Mouse (Mus musculus): Measurements from ENCODE around the gene Hivep3. TPM values are rescaled to one million over a fixed set of nuclear protein-coding genes. Genes with fewer than 3 reads are reported as not detected.

Gene Hivep3
- polyA plus RNA-seq, 1 experiment from 2014 or later, result 6.8 TPM

DNA sequence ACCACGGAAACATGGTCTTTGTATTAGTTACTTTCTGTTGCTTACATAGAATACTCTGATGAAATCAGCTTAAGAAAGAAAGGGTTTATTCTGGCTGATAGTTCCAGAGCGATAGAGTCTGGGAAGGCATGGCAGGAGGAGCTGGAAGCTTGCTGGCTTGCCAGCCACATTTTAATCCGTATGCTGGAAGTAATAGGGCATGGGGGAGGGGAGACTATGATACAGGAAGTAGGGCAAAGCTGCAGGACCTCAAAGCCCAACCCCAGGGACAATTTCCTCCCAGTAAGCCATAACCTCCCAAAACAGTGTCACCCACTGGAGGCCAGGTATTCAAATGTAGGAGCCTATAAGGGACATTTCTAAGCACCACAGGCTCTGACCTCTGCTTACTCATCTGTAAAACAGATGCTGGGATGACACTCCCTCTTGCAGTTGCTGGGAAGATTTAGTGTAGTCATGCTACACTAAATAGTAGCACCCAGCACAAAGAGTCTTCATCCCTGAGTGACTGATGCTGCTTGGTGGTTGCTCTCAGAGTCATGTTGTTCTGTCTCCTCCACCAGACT, 112.1 kb downstream of the Hivep3 start:
- H3K27me3 ChIP-seq, result no peaks in the 10 kb centered on the region
- H3K27ac ChIP-seq (replicated peaks), result no peak overlapping the region
- no peaks in the 10 kb centered on the region for H3K9me3 ChIP-seq (replicated peaks)
- H3K4me1 ChIP-seq, result no peaks in the 10 kb centered on the region
- no peak overlapping the region for H3K4me3 ChIP-seq (replicated peaks)
- no peak for ATAC-seq (ENCODE audit: insufficient number of reproducible peaks, low FRiP score, low TSS enrichment, low read depth)
- WGBS, result 58% methylated on average over 3 of the region's 3 CpGs
- no peaks in the 10 kb centered on the region for H3K36me3 ChIP-seq
- H3K9ac ChIP-seq, result no peak overlapping the region
- H3K4me2 ChIP-seq (replicated peaks), result no peak overlapping the region

DNA sequence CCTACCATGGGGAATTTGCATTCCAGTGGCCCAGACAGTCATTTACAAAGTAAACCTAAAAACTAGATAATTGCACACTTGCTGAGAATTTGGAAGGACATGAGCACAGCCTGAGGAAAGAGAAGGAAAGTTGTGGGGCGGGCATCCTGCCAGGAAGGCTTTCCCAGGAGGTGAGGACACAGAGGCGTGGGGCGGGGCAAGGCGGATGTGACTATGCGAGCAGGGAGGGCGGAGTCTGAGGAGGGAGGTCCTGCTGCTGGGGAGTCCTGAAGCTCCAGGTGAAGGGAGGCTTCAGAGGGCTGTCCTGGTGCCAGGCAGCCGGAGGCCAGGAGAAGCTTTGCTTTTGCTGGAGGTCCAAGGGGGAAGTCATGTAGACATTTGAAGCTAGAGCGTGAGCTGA, 118.9 kb downstream of the Hivep3 start:
- Histone ChIP-seq H3K4me3 (replicated peaks) (no peak overlapping the region), H3K4me1 (peaks cover 23% of the 10 kb centered on the region; the same call in 1 of the 2 replicates), H3K9me3 (replicated peaks) (no peaks in the 10 kb centered on the region), H3K9ac (no peak overlapping the region), H3K27me3 (no peaks in the 10 kb centered on the region), H3K4me2 (replicated peaks) (no peak overlapping the region), H3K27ac (replicated peaks) (no peak overlapping the region), H3K36me3 (no peaks in the 10 kb centered on the region)
- 56% methylated on average over 8 of the region's 8 CpGs for WGBS
- peak; percentile 41; the same call in 1 of the 2 replicates for ATAC-seq (ENCODE audit: insufficient number of reproducible peaks, low FRiP score, low TSS enrichment, low read depth)

DNA sequence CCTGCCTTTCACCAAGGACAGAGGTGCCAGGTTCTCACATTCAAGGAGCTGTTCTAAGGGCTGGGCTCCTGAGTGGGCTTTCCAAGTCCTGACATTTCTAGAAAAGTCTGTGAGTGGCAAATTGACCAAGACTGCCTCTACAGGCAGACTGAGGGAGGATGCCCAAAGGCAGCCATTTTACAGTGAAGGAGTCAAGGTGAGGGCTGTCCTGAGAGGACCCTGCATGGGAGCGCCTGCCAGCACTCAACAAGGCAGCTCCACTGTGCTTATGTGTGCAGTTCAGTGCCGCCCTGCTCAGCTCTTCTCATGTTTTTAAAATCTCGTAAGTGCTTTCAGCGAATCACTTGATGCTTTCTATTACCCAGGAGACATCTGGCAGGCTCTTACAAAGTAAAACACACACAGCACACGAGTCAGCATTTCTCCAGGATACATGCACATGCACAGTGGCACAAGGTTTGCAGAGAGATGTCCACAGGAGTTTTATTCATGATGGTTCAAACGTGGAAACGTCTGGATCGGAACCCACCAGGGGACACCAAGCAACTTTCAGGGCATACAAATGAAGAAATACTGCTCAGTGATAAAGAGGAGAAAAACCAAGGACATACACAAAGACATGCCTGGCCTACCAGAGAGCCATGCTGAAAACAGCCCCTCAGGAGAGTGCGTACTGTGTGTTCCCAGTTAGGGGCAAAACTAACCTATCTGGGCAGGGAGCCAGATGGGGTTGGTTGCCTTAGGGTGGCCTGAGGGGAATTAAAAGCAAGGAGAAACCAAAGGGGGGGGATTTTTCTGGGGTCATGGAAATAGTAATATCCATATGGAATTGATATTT, 120.9 kb downstream of the Hivep3 start:
- WGBS, result 42% methylated on average over 9 of the region's 9 CpGs
- ATAC-seq (ENCODE audit: insufficient number of reproducible peaks, low FRiP score, low TSS enrichment, low read depth), result no peak
- no peak overlapping the region for H3K27ac ChIP-seq (replicated peaks)
- H3K9ac ChIP-seq, result no peak overlapping the region
- no peak overlapping the region for H3K4me2 ChIP-seq (replicated peaks)
- no peaks in the 10 kb centered on the region for H3K27me3 ChIP-seq
- H3K4me1 ChIP-seq, result peaks cover 23% of the 10 kb centered on the region; the same call in 1 of the 2 replicates
- H3K4me3 ChIP-seq (replicated peaks), result no peak overlapping the region
- H3K9me3 ChIP-seq (replicated peaks), result no peaks in the 10 kb centered on the region
- no peaks in the 10 kb centered on the region for H3K36me3 ChIP-seq

DNA sequence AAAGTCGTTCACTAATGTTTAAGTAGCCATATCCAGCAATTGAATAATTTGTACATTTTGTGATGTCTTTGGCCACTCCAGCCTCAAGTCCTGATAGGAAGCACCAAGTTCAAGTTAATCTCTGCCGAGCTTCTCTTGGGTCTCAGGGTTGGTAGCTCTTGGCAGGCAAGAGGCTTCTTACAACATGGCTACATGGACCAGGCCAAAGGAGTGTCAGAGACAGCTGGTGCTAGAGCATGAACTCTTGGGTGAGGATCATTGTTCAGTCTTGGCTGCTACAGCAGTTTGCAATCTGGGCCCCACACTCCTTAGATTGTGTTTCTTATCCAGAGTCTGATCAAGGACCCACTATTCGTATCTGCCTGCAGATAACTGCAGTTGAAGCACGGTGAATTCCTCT, 125.9 kb downstream of the Hivep3 start:
- WGBS, result 60% methylated on average over 4 of the region's 4 CpGs
- Histone ChIP-seq H3K27ac (replicated peaks) (no peak overlapping the region), H3K4me3 (replicated peaks) (no peak overlapping the region), H3K9me3 (replicated peaks) (no peaks in the 10 kb centered on the region), H3K27me3 (no peaks in the 10 kb centered on the region), H3K9ac (no peak overlapping the region), H3K36me3 (no peaks in the 10 kb centered on the region), H3K4me2 (replicated peaks) (no peak overlapping the region), H3K4me1 (peaks cover 4% of the 10 kb centered on the region; the same call in 1 of the 2 replicates)
- ATAC-seq (ENCODE audit: insufficient number of reproducible peaks, low FRiP score, low TSS enrichment, low read depth), result no peak

DNA sequence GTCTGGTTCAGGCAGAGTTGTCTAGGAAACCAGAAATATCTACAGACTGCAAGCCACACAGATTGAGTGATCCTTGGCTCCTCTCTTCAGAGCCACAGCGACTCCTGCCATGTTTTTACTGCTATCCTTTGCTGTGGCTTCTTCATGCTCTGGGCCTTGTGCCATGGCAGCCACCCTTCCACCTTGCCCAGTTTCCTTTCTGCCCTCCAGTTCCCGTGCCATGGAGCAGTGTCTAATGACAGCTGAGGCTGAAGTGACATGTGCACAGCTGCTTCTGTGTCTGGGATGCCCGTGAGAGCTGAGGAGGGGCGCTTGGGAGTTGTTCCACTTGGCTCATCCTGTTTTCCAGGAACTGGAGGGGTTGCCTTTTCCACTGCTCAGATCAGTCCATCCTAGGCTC, 127.4 kb downstream of the Hivep3 start:
- no peak for ATAC-seq (ENCODE audit: insufficient number of reproducible peaks, low FRiP score, low TSS enrichment, low read depth)
- 47% methylated on average over 4 of the region's 4 CpGs for WGBS
- Histone ChIP-seq H3K4me2 (replicated peaks) (no peak overlapping the region), H3K36me3 (no peaks in the 10 kb centered on the region), H3K9ac (no peak overlapping the region), H3K9me3 (replicated peaks) (no peaks in the 10 kb centered on the region), H3K27me3 (no peaks in the 10 kb centered on the region), H3K4me3 (replicated peaks) (no peak overlapping the region), H3K4me1 (peaks cover 3% of the 10 kb centered on the region; the same call in 1 of the 2 replicates), H3K27ac (replicated peaks) (no peak overlapping the region)

DNA sequence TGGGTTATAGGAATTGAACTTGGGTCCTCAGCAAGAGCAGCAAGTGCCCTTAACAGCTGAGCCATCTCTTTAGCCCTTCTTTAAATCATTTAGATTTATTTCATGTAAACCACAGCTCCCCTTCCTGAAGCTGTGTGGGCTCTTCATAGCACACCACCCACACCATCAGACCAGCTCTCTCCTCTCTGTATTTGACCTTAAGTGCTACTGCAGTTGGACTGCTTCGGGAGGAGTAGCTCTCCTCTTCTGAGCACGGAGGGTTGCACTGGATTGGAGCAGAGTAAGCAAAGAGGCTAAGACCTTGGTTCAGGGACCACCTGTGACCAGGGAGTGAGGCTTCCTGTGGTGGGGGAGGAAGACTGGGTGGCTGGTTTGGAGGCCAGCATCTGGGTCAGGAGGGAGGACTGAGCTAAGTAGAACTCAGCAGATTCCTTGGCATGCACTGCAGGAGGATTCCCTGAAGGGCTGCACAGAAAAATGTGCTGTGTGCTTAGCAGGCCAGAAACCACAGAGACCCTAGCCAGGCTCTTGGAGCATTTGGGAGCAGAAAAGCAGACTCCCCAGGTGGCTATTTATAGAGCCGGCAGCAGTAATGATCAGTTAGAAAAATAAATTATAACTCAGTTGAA, 132.4 kb downstream of the Hivep3 start:
- Histone ChIP-seq H3K27ac (replicated peaks) (no peak overlapping the region), H3K9ac (no peak overlapping the region), H3K4me3 (replicated peaks) (no peak overlapping the region), H3K9me3 (replicated peaks) (no peaks in the 10 kb centered on the region), H3K27me3 (no peaks in the 10 kb centered on the region), H3K4me1 (peaks cover 7% of the 10 kb centered on the region; the same call in 1 of the 2 replicates), H3K4me2 (replicated peaks) (no peak overlapping the region), H3K36me3 (no peaks in the 10 kb centered on the region)
- ATAC-seq (ENCODE audit: insufficient number of reproducible peaks, low FRiP score, low TSS enrichment, low read depth), result peak; percentile 79
- 43% methylated on average over 3 of the region's 3 CpGs for WGBS

DNA sequence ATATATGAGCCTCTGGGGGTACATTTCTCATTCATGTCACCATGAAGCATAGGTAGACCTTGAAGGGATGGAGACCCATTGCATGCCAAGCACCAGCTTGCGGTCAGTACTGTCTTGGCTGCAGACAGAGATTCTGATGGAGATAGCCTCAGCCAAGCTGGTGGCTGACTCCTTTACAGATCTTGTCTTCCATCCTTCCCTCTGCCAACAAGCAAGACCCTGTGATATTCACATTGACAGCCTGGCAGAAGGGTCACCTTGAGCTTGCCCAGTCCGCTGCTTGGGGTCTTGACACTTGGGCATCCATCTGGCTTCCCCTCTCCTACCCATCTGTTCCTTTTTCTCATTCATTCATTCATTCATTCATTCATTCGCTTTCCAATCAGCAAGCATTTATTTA, 133.5 kb downstream of the Hivep3 start:
- Histone ChIP-seq H3K27me3 (no peaks in the 10 kb centered on the region), H3K4me2 (replicated peaks) (no peak overlapping the region), H3K4me1 (peaks cover 7% of the 10 kb centered on the region; the same call in 1 of the 2 replicates), H3K4me3 (replicated peaks) (no peak overlapping the region), H3K9me3 (replicated peaks) (no peaks in the 10 kb centered on the region), H3K27ac (replicated peaks) (no peak overlapping the region), H3K9ac (no peak overlapping the region), H3K36me3 (no peaks in the 10 kb centered on the region)
- ATAC-seq (ENCODE audit: insufficient number of reproducible peaks, low FRiP score, low TSS enrichment, low read depth), result no peak
- WGBS, result 93% methylated on average over 3 of the region's 3 CpGs

DNA sequence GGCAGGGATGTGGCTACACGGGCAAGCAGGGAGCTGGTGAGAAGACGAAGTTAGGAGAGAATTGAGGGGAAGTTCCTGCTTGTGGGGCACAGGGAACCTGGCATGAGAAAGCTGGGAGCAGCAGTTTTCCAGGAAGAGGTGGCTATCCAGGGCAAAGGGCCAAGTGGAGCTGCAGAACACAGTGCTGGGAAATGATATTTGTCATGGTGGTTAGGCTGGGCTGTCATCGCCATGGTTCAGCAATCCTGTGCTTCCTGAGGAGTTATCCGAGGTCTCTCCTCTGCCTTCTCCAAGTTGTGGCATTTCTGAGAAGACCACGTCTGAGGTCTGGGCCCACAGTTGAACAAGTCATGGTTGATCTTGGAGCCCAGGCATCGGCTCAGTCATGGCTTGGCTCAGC, 136.8 kb downstream of the Hivep3 start:
- Histone ChIP-seq H3K4me3 (replicated peaks) (no peak overlapping the region), H3K27ac (replicated peaks) (no peak overlapping the region), H3K36me3 (no peaks in the 10 kb centered on the region), H3K4me1 (peaks cover 7% of the 10 kb centered on the region; the same call in 1 of the 2 replicates), H3K4me2 (replicated peaks) (no peak overlapping the region), H3K9ac (no peak overlapping the region), H3K9me3 (replicated peaks) (no peaks in the 10 kb centered on the region), H3K27me3 (no peaks in the 10 kb centered on the region)
- peak; percentile 41; the same call in 1 of the 2 replicates for ATAC-seq (ENCODE audit: insufficient number of reproducible peaks, low FRiP score, low TSS enrichment, low read depth)
- 66% methylated on average over 6 of the region's 6 CpGs for WGBS

DNA sequence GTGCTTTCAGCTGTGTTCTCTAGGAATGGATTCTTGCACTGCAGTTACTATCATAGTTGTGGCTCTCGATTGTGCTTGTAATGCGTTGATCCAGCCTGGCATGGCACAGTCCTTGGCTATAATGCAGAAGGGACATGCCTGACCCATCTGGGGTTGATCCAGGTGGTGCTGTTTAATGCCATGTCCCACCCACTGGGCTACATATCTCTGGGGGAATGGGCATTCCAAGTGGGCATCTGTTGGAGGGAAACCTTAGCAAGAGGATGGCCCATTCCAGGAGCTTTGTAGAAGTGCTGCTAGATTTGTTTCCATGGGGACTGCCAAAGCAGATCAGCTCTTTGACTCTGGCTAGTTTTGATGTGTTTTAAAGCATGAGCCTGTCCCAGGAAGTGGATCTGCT, 137.9 kb downstream of the Hivep3 start:
- H3K4me3 ChIP-seq (replicated peaks), result no peak overlapping the region
- H3K9me3 ChIP-seq (replicated peaks), result no peaks in the 10 kb centered on the region
- no peak overlapping the region for H3K4me2 ChIP-seq (replicated peaks)
- no peak overlapping the region for H3K27ac ChIP-seq (replicated peaks)
- H3K9ac ChIP-seq, result no peak overlapping the region
- ATAC-seq (ENCODE audit: insufficient number of reproducible peaks, low FRiP score, low TSS enrichment, low read depth), result no peak
- WGBS, result 96% methylated on average over 2 of the region's 2 CpGs
- peaks cover under 1% of the 10 kb centered on the region; the same call in 1 of the 2 replicates for H3K4me1 ChIP-seq
- H3K36me3 ChIP-seq, result no peaks in the 10 kb centered on the region
- no peaks in the 10 kb centered on the region for H3K27me3 ChIP-seq

DNA sequence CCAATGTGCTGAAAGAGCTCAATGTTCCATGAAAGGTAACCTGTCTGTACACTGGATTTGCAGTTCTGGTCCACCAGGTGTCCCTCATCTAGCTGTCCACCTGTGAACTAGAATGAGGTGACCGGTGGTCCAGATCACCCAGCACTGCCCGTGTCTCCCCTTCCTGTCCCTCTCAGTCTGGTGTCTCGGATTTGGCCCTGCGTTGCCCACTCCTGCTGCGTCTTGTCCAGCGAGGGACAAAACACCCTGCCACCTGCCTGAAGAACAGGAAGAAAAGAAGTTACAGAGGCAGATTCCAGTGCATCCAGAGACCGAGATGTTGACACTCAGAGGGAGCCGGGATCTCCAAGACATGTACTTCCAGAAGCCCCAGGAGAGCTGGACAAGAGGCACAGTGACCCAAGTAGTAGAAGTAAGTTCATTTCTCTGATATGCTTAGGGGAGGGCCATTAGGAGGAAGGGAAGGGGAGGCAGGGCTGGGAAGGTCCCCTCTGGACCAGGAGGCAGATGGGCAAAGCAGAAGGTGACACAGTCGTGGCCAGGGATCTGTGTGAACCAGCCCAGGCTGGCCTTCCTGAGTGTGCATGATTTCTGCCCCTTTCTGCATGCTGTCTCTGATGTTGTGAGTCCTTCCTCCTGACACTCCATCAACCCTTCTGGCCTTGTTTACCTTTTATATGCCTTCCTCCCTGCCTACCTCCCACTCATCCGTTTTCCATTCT, 138.4 kb downstream of the Hivep3 start:
- Histone ChIP-seq H3K4me1 (no peaks in the 10 kb centered on the region), H3K4me2 (replicated peaks) (no peak overlapping the region), H3K36me3 (no peaks in the 10 kb centered on the region), H3K9ac (no peak overlapping the region), H3K4me3 (replicated peaks) (no peak overlapping the region), H3K27ac (replicated peaks) (no peak overlapping the region), H3K27me3 (no peaks in the 10 kb centered on the region), H3K9me3 (replicated peaks) (no peaks in the 10 kb centered on the region)
- ATAC-seq (ENCODE audit: insufficient number of reproducible peaks, low FRiP score, low TSS enrichment, low read depth), result no peak
- WGBS, result 90% methylated on average over 10 of the region's 10 CpGs

DNA sequence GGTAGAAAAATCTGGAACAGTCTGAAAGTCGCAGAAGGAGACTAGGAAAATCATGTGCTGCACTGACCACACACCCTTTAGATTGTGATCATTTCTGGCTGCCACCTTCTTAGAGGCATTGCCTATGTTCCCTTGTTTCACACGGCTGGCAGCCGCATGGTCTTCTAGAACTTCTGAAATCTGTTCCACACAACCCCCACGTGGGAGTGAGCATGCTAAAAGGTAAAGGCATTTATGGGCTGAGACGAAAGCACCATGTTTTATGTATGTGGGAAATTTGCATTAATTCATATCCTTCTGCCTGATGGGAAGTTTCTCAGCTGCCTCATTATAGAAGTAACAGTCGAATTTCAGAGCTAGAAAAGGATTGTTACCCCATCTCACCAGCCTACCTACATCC, 140.4 kb downstream of the Hivep3 start:
- no peak overlapping the region for H3K9ac ChIP-seq
- no peak overlapping the region for H3K27ac ChIP-seq (replicated peaks)
- no peak for ATAC-seq (ENCODE audit: insufficient number of reproducible peaks, low FRiP score, low TSS enrichment, low read depth)
- H3K4me3 ChIP-seq (replicated peaks), result no peak overlapping the region
- H3K27me3 ChIP-seq, result no peaks in the 10 kb centered on the region
- H3K4me1 ChIP-seq, result no peaks in the 10 kb centered on the region
- no peak overlapping the region for H3K4me2 ChIP-seq (replicated peaks)
- no peaks in the 10 kb centered on the region for H3K9me3 ChIP-seq (replicated peaks)
- H3K36me3 ChIP-seq, result no peaks in the 10 kb centered on the region
- WGBS, result 61% methylated on average over 6 of the region's 6 CpGs

Measured in embryonic facial prominence, embryonic 15.5 days (tissue).